Mouse (Mus musculus): ENCODE measurements at regions not wholly inside any gene's neighbourhood (a gene's known extent, or its start where the extent isn't known, plus 50 kb on each side); places are given as distances from the start of the nearest gene placed in this dataset.

DNA sequence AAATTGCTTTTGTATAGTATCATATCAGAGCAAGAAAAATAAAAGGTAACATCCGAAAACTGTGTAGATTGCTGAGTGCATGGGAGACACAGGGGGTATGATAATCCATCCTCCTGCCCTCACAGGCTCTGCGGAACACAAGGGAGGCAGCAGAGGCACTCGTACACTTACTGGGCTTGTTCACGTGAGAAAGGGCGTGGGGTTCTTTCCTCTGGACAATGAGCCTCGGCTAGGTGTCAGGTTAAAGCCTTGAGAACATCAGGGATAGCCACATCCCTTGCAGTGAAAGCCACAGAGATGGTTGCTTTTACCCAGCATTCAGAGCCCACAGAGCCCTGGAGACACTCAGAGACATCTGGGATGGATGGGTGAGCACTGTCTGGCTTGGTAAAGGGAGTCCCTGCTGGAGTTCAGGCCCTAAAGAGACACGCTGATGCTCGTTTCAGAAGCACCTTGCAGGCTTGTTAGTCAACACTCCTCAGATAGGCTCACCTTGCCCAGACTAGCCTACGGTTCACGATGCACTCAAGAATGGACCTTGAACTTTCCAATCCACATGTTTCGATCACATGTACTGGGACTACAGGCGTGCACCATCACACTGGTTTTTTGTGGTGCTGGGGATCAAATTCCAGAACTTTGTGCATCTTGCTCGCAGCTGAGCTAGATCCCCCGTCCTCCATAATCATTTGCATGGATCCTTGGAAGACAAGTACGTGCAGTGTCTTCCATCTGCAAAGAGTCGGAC, 83.5 kb upstream of the Spin1 start:
- DNase-seq, result peak in 1 of 2 experiments; percentile 17

DNA sequence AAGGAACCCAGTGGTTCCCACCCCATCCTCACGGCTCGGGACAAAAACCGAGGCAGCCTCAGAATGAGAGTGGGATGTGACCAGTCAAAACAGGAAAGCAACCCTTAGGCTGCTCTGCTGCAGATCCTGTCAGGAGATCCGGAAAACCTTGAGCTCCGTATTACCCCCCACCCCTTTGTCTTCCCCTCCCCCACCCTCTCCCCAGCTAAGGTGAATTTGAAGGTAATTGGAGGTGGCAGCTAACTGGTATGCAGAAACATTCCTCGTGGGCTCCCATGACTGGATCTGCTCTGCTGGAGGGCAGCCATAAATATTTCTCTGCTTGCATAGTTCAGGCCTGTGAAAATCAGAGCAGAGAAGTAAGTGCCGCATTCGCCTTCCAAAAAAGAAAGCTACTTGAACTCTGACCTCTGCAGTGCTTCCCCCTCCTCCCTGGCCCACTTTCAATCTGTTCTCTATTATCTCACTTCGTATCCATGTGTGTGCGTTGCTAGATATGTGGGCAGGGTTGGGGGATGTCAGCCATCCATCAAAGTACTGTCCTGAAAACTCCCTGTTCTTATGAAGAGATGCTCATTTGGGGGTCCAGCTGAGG, 82.9 kb upstream of the Spin1 start:
- peak; percentile 40 to 59 for DNase-seq

DNA sequence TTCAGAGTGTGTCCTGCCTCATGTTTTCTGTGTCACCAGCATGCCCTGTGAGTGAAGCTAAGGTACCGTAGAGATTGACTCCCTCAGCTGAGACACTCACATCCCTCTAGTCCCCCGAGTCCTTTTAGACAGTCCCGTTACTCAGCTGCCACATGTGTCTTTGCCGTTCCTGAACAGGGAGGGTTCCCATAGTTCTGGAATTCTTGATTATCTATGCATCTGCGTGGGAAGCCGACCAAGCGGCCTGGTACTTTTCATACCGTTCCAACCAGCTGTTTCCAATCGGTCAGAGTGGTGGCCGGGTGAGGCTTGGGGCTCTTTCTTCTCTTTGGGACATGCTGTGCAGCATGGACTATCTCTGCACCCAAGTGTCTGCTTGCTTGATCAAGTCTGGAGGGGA, 82.3 kb upstream of the Spin1 start:
- DNase-seq, result peak in 1 of 2 experiments; percentile 21

DNA sequence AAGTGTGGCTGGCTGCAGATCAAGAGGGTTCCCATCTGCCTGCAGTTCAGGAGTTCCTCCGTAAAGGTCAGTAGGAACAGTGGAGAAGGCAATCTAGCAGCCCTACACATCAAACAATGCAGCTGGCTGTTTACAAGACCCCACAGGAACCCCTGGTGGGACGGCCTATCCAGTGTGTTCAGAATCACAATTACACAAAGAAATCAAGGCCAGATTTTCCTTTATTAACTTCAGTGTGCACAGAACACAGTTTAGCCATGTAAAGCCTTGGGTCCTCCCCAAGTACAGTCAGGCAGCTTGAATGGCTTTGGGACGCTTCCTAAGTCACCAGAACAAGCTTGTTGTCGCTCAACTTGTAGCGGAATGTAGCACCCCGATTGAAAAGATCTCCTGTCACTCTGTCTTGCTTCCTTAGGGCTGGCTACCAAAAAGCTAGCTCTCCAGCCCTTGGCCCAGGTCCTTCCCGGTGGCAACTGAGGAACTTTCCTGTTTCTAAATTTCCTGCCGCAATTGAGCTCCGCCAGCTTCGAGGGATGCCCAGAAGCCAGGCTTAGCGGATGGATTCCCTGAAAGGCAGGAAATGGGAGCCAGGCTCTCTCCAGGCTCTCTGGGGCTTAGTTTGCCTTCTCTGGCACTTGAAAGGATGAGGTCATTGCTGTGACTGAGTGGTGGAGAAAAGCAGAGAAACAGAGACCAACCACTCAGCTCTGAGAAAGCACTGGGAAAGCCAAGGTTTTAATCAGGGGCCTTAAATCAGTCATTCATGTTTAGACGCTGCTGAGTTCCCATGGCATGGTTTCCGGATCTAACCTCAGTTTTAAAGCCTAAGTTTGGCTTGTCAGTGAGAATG, 78.1 kb upstream of the Spin1 start:
- DNase-seq, result peak; percentile 23 to 43

DNA sequence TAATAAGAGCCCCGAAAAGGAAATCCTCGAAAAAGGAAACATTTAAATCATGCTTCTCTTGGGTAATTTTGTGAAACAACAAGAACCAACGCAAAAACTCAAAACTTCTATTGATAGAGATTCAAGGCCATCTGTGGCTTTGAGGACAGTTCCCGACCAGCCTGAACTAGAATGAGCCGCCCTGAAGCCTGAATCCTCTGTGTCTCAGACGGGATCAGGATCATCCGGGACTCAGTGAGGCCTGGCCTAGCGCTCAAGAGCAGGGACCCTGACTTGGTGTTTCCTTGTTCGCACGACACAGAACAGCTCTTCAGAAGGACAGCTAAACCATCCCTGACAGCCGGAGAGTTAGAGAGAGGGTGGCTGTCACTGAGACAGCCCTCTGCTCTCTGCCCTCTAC, 77.4 kb upstream of the Spin1 start:
- no peak for DNase-seq

DNA sequence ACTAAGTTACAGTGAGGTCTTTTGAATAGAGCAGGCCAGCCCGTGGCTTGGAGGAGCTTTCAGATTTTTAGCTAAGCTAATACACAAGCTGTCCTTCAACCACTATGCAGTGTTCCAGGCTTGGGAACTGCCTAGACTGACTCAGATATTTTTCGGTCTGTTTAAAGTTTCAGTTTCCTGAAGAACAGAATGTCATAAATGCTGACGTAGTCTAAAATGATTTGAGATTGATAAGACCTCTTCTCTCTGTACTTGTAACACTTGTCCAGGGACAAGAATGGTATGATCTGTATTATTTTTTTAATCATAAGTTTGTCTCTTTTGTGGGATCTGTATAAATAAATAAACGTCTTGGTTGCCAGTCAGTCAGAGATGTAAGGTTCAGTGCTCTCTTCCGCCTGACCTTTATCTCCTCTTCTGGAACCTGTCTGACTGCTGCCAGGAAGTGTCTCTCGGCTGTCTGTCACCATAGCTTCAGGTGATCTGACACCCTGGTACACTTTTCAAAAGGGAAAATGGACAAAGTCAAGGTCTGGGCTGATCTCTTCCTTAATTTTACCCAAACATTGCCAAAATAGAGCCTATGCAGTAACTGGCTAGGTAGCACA, 74.3 kb upstream of the Spin1 start:
- DNase-seq, result no peak

DNA sequence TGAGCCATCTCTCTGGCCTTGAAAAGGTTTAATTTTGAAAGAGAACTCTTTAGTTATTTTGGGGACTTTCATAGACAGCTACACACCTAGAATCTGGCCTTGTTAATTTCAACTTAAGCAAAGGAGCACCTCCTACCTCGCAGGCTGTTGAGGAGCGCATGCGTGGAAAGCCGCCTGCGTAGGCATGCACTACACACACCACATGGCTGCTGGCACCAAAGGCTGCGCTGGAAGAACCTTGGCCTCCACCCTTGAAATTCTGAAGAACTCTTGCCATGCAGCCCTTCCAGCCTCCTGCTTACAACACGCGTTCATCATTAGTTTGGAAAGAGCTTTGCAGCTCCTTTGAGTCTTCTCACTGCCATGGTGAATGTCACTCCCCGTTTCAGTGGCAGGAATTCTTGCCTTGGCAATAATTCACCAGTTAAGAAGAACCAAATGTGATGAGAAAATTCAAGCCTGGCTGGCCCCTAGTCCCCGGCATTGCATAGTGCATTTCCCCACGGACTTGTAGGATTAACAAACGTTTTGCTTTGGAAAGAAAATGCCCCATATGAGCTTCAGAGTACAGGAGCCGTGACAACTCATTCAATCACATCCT, 62.7 kb upstream of the Spin1 start:
- no peak for DNase-seq

DNA sequence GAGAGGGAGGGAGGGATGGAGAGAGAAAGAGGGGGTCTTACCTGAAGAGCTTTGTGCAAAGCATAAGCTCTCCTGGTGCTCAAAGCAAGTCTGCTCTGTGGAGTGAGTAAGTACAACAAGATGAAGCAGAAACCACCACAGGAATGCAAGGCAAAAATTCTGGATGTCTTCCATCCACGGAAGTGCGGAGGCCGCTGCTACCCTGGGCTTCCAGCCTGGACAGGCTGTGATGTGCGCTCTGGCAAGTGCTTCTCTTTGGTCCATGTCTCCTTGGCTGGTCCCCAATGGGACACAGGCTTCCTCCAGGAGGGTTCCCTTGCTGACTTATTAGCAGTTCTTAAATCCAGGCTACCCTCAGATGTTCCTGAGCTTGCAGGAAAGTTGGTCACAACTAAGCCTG, 61.7 kb upstream of the Spin1 start:
- DNase-seq, result no peak

DNA sequence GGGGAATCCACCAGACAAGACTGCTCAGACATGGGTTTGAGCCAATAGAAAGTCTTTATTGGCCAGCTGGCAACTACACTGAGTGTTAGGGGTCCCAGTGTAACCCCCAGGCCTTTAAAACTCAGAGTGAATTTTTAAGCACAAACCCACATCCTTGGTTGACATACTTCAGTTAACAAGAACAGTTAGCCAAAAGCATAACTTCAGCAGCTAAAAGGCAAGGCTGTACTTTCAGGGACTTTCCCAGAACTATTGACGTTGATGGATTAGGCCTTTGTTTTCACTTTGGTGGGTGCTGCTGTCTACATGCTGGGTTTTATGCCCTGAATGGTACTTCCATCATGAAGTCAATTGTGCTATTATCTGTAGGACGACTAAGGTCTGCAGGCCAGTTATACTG, 59.6 kb upstream of the Spin1 start:
- DNase-seq, result no peak

DNA sequence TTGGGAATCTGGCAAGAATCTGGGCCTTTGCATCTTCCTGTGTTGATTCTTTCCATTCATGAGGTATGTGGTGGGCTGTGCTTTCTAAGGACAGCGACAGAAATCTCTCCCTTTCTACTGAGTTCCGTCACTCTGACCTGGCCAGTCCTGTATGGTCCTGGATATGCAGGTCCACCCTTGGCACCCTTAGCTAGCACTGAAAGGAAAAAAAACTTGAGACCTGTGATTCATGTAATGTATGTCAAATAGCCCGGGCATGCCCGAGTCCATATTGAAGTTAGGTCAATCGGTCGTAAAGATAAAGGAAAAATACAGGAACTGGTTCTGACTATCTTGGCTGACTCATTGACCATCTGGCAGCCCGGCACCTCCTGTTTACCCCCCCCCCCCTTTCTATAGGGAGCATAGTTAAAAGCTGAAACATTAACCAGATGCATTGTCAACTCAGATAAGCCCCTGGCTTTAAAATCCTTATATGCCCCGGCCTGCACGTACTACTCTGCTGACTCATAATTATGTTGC, 57.7 kb upstream of the Spin1 start:
- DNase-seq, result no peak

Data from kidney, postnatal 4 days (tissue).